Comparison of ENCODE assay signal across 9 mouse cellular contexts in genomic region chr10:118758825-118759471, GRCm38 (mm10).
A peak's percentile ranks its signal among the peaks of the same experiment; 100 is the strongest.
DNase-seq lines count a peak whose midpoint lies in the region; ATAC-seq and TF ChIP-seq lines count a peak whose summit lies in the region.
"Had no signal": no experiment of that assay in that cellular context is flagged by ENCODE, and none has a peak within 500 bp of the region (broad histone marks: within the 10 kb centered on the region; RNA-seq: fewer than 3 reads in every experiment).

No protein-coding gene starts in this region.

- ATAC-seq in limb, embryonic 15.5 days (ENCODE audit: insufficient number of reproducible peaks, low FRiP score, low TSS enrichment, low read depth) = peak; percentile 53

- H3K27me3 ChIP-seq in liver, adult 2 months (ENCODE audit: control insufficient read depth, insufficient read depth, low read length) = no peaks in the 10 kb centered on the region
- H3K27me3 ChIP-seq in limb, embryonic 15.5 days = no peaks in the 10 kb centered on the region

- no peak overlapping the region; the same call in 1 of the 2 replicates for H3K9ac ChIP-seq in liver, adult 2 months (ENCODE audit: low read depth, low read length)
- H3K9ac ChIP-seq in limb, embryonic 15.5 days = no peak overlapping the region

- 38% methylated on average over 18 of the region's 18 CpGs for WGBS in liver, adult 2 months
- WGBS in limb, embryonic 15.5 days = 65% methylated on average over 18 of the region's 18 CpGs

- peaks cover 11% of the 10 kb centered on the region for H3K4me1 ChIP-seq in liver, adult 2 months (ENCODE audit: control insufficient read depth, insufficient read depth, low read length)
- H3K4me1 ChIP-seq in limb, embryonic 15.5 days = 0 out of 2 replicates have a peak, but pooled peaks cover 2% of the 10 kb centered on the region

- H3K36me3 ChIP-seq in liver, adult 2 months (ENCODE audit: control insufficient read depth, insufficient read depth, low read length) = no peaks in the 10 kb centered on the region
- H3K36me3 ChIP-seq in limb, embryonic 15.5 days = no peaks in the 10 kb centered on the region

- H3K79me2 ChIP-seq in liver, adult 2 months (ENCODE audit: control insufficient read depth, insufficient read depth, low read length) = no peaks in the 10 kb centered on the region

- no peaks in the 10 kb centered on the region for H3K9me3 ChIP-seq in limb, embryonic 15.5 days

- no peak for TF ChIP-seq POLR2A in liver, adult 2 months (IDR thresholded peaks at IDR 0.05; ENCODE audit: extremely low read depth, insufficient read depth, low read length)

- peak; percentile 58 for DNase-seq in adrenal gland, adult 2 months
- DNase-seq in adrenal gland, adult 18-20 months (ENCODE audit: low spot score in 2 of 2) = no peak
- peak; percentile 95 for DNase-seq in liver, adult 2 months (ENCODE audit: extremely low read depth, low read depth, low spot score)
- DNase-seq in liver = no peak
- peak; percentile 80 for DNase-seq in gastrocnemius, adult 2 months
- no peak for DNase-seq in embryo, embryonic 11 days
- DNase-seq in urinary bladder, adult 2 months (ENCODE audit: low spot score) = no peak

- no peak for TF ChIP-seq CTCF in liver, adult 2 months (IDR thresholded peaks at IDR 0.05; ENCODE audit: low read depth, low read length)
- TF ChIP-seq CTCF in gastrocnemius, adult 2 months (IDR thresholded peaks at IDR 0.05) = no peak

- H3K4me2 ChIP-seq in limb, embryonic 15.5 days = no peak overlapping the region

- no peak overlapping the region for H3K4me3 ChIP-seq in liver, adult 2 months (ENCODE audit: insufficient read depth, low read depth, low read length)
- peak overlapping the region; percentile 62 for H3K4me3 ChIP-seq in gastrocnemius, adult 2 months
- no peak overlapping the region for H3K4me3 ChIP-seq in limb, embryonic 15.5 days
- H3K4me3 ChIP-seq: myocyte had no signal

- intact Hi-C loops in gastrocnemius, adult 2 months (cut with DNase I) = no loop called here

- H3K27ac ChIP-seq in liver, adult 2 months (replicated peaks; ENCODE audit: insufficient read depth, low read depth, low read length) = peak overlapping the region; percentile 15
- peak overlapping the region; percentile 81 for H3K27ac ChIP-seq in gastrocnemius, adult 2 months
- H3K27ac ChIP-seq in limb, embryonic 15.5 days = no peak overlapping the region

Comparison
In these comparisons a context has a peak if more than half of its experiments do, and no peak if none do; other contexts are left out.
1. DNase-seq: peak in adrenal gland, adult 2 months (single experiment), liver, adult 2 months (single experiment) and gastrocnemius, adult 2 months (single experiment); none in adrenal gland, adult 18-20 months (0 of 2), liver (single experiment), embryo, embryonic 11 days (single experiment) and urinary bladder, adult 2 months (single experiment).